Mouse (Mus musculus) hindbrain, embryonic 11.5 days (tissue): ENCODE data around the gene Esrrb. TPM values are rescaled to one million over a fixed set of nuclear protein-coding genes. Genes with fewer than 3 reads are reported as not detected.
A peak's percentile ranks its signal among the peaks of the same experiment; 100 is the strongest.

Experiments used
- ATAC-seq: fragments of 200-750 bp; cut with Nextera tagmentation; 2 replicates; pipeline ENCODE4 v1.8.0; 2017; ENCODE audit warnings: mild to moderate bottlenecking, moderate TSS enrichment, moderate library complexity; ENCODE audit not compliant: low FRiP score
- DNase-seq: peaks from one replicate; pipeline ENCODE4 v3.0.0-alpha.2; 2015; ENCODE audit warnings: low spot score
- H3K27ac ChIP-seq: fragments of 300-500 bp; sonication (generic); 2 replicates; pipeline ENCODE4 v1.5.1; 2014; ENCODE audit warnings: mild to moderate bottlenecking, low read depth, low read length
- H3K27me3 ChIP-seq: fragments of 300-500 bp; sonication (generic); 2 replicates; pipeline ENCODE4 v1.6.1; 2014; ENCODE audit warnings: mild to moderate bottlenecking, low read length, moderate library complexity, mixed read lengths; ENCODE audit not compliant: control insufficient read depth, insufficient read depth
- H3K36me3 ChIP-seq: fragments of 300-500 bp; sonication (generic); 2 replicates; pipeline ENCODE4 v1.6.1; 2014; ENCODE audit warnings: mild to moderate bottlenecking, low read length, moderate library complexity, mixed read lengths; ENCODE audit not compliant: control insufficient read depth, insufficient read depth
- H3K4me1 ChIP-seq: fragments of 300-500 bp; sonication (generic); replicated peaks from 2 replicates; pipeline ENCODE4 v1.6.1; 2014; ENCODE audit warnings: low read length, mixed read lengths; ENCODE audit not compliant: control insufficient read depth, insufficient read depth
- H3K4me2 ChIP-seq: fragments of 300-500 bp; sonication (generic); replicated peaks from 2 replicates; pipeline ENCODE4 v1.6.1; 2014; ENCODE audit warnings: mild to moderate bottlenecking, low read depth, low read length
- H3K4me3 ChIP-seq: fragments of 300-500 bp; sonication (generic); 2 replicates; pipeline ENCODE4 v1.5.1; 2014; ENCODE audit warnings: low read depth, low read length
- H3K9ac ChIP-seq: fragments of 300-500 bp; sonication (generic); 2 replicates; pipeline ENCODE4 v1.6.1; 2014; ENCODE audit warnings: low read depth, low read length
- H3K9me3 ChIP-seq: fragments of 300-500 bp; sonication (generic); 2 replicates; pipeline ENCODE4 v1.6.1; 2016; ENCODE audit warnings: low read length; ENCODE audit not compliant: control insufficient read depth
- WGBS: fragments of 180-500 bp; shearing (Covaris S2); extraction: QIAGEN DNeasy Blood & Tissue Kit; methylation state at CpG from one replicate; pipeline ENCODE4 v1.1.7; 2014; 5-methylcytosine and 5-hydroxymethylcytosine counted together
- polyA plus RNA-seq: library from polyadenylated mRNA; unstranded; fragments of >200 nt; fragmentation: Nextera tagmentation; extraction: Ambion mirVana; gene quantifications from 2 replicates; pipeline ENCODE4 v1.2.1, GENCODE M21; 2014

Gene Esrrb
- polyA plus RNA-seq, 1 experiment from 2014 or later: 0.91 TPM

- Histone ChIP-seq H3K27me3 (no peaks in the 10 kb centered on the region), H3K9me3 (no peaks in the 10 kb centered on the region), H3K4me3 (no peak overlapping the region), H3K36me3 (no peaks in the 10 kb centered on the region), H3K27ac (no peak overlapping the region), H3K4me1 (no peaks in the 10 kb centered on the region), H3K4me2 (no peak overlapping the region), H3K9ac (no peak overlapping the region)
- no peak for DNase-seq
- no peak for ATAC-seq
- WGBS: 73% methylated on average over 3 of the region's 3 CpGs
Measured at GRCm38 (mm10) chr12:86491500-86491899, 130.6 kb downstream of the Esrrb start.

DNA sequence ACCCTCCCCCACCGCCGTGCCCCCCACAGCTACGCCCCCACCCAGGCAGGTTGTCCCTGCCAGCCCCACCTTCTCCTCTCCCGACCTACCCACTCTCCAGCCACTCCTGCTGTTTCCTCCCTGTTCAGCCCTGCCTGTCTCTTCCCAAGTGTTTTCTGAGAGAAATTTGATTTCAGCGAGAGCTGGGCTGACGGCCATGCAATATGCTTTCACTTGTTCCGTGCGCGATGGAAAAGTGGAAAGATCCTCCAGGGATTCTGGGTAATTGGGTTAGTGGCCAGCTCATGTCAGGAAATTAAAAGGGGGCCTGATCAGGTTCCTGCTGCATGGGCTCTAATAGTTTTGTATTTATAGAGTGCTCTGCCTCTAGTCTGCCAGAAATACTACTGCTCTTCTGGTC lies 131.9 kb downstream of the Esrrb start:
- Histone ChIP-seq H3K4me1 (no peaks in the 10 kb centered on the region), H3K4me3 (no peak overlapping the region), H3K4me2 (no peak overlapping the region), H3K9ac (no peak overlapping the region), H3K27ac (no peak overlapping the region), H3K36me3 (no peaks in the 10 kb centered on the region), H3K27me3 (no peaks in the 10 kb centered on the region), H3K9me3 (no peaks in the 10 kb centered on the region)
- 45% methylated on average over 9 of the region's 9 CpGs for WGBS
- no peak for ATAC-seq
- DNase-seq: peak; percentile 24

DNA sequence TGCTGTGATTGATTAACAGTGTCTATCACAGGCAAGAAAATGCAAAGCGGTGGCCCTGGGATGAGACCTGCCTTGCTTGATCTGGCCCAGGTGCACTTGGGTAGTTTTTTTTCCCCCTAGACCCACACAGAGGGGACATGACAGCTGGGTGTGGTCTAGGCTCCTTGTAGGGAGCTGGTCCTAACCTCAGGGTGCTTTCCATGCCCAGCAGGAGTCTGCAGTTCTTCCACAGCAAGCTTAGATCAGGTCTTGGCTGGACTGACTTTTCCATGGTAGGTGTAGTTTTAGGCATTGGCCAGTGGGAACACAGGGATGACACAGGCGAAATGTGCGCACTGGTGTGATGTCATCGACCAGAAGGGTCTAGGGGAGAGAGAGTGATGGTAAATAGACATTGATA lies 136.2 kb downstream of the Esrrb start:
- 91% methylated on average over 4 of the region's 4 CpGs for WGBS
- Histone ChIP-seq H3K27me3 (no peaks in the 10 kb centered on the region), H3K9me3 (no peaks in the 10 kb centered on the region), H3K4me3 (no peak overlapping the region), H3K36me3 (no peaks in the 10 kb centered on the region), H3K9ac (no peak overlapping the region), H3K27ac (no peak overlapping the region), H3K4me1 (no peaks in the 10 kb centered on the region), H3K4me2 (no peak overlapping the region)
- DNase-seq: no peak
- ATAC-seq: no peak

GRCm38 (mm10) chr12:86498765-86499164 lies 137.8 kb downstream of the Esrrb start:
- Histone ChIP-seq H3K9ac (no peak overlapping the region), H3K4me2 (no peak overlapping the region), H3K4me3 (no peak overlapping the region), H3K9me3 (no peaks in the 10 kb centered on the region), H3K27me3 (no peaks in the 10 kb centered on the region), H3K36me3 (no peaks in the 10 kb centered on the region), H3K27ac (no peak overlapping the region), H3K4me1 (no peaks in the 10 kb centered on the region)
- DNase-seq (no peak), ATAC-seq (no peak)
- 28% methylated on average over 6 of the region's 6 CpGs for WGBS

DNA sequence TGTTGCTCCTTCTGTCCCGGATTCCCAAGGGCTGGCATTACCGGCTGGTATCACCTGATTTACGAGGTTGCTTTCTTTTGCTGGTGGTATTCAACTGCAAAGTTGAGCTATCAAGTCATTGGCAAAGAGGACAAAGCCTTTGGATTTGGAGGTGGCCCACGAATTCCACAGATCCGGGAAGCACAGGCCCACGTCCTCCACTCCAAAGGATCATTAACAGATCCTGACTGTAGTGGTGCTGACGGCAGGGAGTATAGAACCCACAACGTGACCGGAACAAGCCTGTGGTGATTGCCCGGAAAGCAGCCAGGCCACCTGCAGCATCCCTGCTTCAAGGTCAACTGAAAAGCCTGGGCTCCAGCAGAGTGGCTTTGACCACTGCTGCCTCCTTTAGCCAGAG lies 140.8 kb downstream of the Esrrb start:
- Histone ChIP-seq H3K4me3 (no peak overlapping the region), H3K9me3 (no peaks in the 10 kb centered on the region), H3K9ac (no peak overlapping the region), H3K36me3 (no peaks in the 10 kb centered on the region), H3K27me3 (no peaks in the 10 kb centered on the region), H3K4me1 (no peaks in the 10 kb centered on the region), H3K27ac (no peak overlapping the region), H3K4me2 (no peak overlapping the region)
- ATAC-seq (no peak), DNase-seq (no peak)
- 73% methylated on average over 10 of the region's 10 CpGs for WGBS

DNA sequence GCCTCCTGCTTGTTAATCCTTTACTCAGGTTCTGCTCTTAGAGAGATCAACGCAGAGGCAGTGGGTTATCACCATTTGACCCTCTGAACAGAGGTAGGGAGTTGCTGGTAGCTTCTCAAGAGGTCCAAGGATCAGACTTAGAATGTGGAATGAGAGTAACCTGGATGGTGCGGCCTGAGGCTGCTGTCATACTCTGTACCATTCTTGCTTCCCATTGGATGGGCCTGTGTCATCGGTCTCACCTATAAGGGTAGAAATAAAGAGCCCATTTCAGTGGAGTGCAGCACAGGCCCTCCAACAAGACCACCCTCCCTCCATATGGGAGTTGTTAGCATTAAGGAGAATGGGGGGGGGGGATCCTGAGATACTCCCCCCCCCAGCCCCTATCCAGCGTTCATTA lies 143.0 kb downstream of the Esrrb start:
- Histone ChIP-seq H3K27ac (no peak overlapping the region), H3K4me3 (no peak overlapping the region), H3K4me1 (no peaks in the 10 kb centered on the region), H3K36me3 (no peaks in the 10 kb centered on the region), H3K27me3 (no peaks in the 10 kb centered on the region), H3K9me3 (no peaks in the 10 kb centered on the region), H3K4me2 (no peak overlapping the region), H3K9ac (no peak overlapping the region)
- ATAC-seq: no peak
- 86% methylated on average over 4 of the region's 4 CpGs for WGBS
- no peak for DNase-seq

- 86% methylated on average over 3 of the region's 3 CpGs for WGBS
- no peak for ATAC-seq
- H3K36me3 ChIP-seq: no peaks in the 10 kb centered on the region
Measured at GRCm38 (mm10) chr12:86504321-86504720, 143.4 kb downstream of the Esrrb start.

DNA sequence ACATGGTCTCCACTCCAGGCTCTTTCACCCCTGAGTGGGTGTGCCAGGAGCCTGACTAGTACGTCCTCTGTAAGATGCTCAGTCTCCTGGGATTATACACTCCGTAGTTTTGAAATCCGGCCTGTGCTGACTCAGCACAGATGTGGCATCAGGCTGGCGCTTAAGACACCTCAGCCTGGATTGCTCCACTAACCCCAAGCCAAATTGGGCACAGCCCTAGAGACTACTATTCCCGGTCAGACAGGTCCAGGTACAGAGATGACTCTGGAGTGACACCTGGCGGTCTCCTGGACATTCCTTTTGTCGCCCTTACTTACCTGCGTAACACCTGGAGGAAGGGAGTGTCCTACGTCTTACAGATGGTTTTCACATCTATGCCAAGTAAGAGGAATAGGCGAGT lies 146.8 kb downstream of the Esrrb start:
- no peak for ATAC-seq
- Histone ChIP-seq H3K27me3 (no peaks in the 10 kb centered on the region), H3K9ac (no peak overlapping the region), H3K36me3 (no peaks in the 10 kb centered on the region), H3K9me3 (no peaks in the 10 kb centered on the region), H3K27ac (no peak overlapping the region), H3K4me2 (no peak overlapping the region), H3K4me1 (no peaks in the 10 kb centered on the region), H3K4me3 (no peak overlapping the region)
- 86% methylated on average over 10 of the region's 10 CpGs for WGBS
- no peak for DNase-seq

More at GRCm38 (mm10) chr12:86504321-86504720, 143.4 kb downstream of the Esrrb start:
- Histone ChIP-seq H3K4me1 (no peaks in the 10 kb centered on the region), H3K9me3 (no peaks in the 10 kb centered on the region), H3K9ac (no peak overlapping the region), H3K4me3 (no peak overlapping the region), H3K27me3 (no peaks in the 10 kb centered on the region), H3K27ac (no peak overlapping the region), H3K4me2 (no peak overlapping the region)
- no peak for DNase-seq

- Histone ChIP-seq H3K9ac (no peak overlapping the region), H3K4me2 (no peak overlapping the region), H3K27ac (no peak overlapping the region), H3K36me3 (no peaks in the 10 kb centered on the region), H3K4me1 (no peaks in the 10 kb centered on the region), H3K4me3 (no peak overlapping the region), H3K27me3 (no peaks in the 10 kb centered on the region), H3K9me3 (no peaks in the 10 kb centered on the region)
- 78% methylated on average over 6 of the region's 6 CpGs for WGBS
- no peak for DNase-seq
- ATAC-seq: no peak
Measured at GRCm38 (mm10) chr12:86508313-86508988, 147.5 kb downstream of the Esrrb start.
